Comparison of ENCODE assay signal across 8 mouse cellular contexts in genomic region chr17:23673424-23674073, GRCm38 (mm10). TPM values are rescaled to one million over a fixed set of nuclear protein-coding genes. Genes with fewer than 3 reads are reported as not detected.
DNase-seq lines count a peak whose midpoint lies in the region; ATAC-seq and TF ChIP-seq lines count a peak whose summit lies in the region.

Hcfc1r1 (plus strand) TSS chr17:23673596.
Thoc6 (minus strand) TSS chr17:23673882.

- ATAC-seq in forebrain, postnatal 0 days, result peak; percentile 98
- ATAC-seq in lung, embryonic 15.5 days (ENCODE audit: borderline replicate concordance, extremely low read depth, low FRiP score, low TSS enrichment), result peak; percentile 91

- peaks cover 0 to 15% of the 10 kb centered on the region in 2 experiments; a peak in 2 of 4 replicates for H3K36me3 ChIP-seq in MEL (ENCODE audit: control insufficient read depth in 1 of 2, insufficient read depth in 2 of 2, low read length in 2 of 2)
- H3K36me3 ChIP-seq in forebrain, postnatal 0 days (ENCODE audit: insufficient read depth), result peaks cover 14% of the 10 kb centered on the region; the same call in 1 of the 2 replicates
- H3K36me3 ChIP-seq in lung, embryonic 15.5 days, result peaks cover 8% of the 10 kb centered on the region

- peak within 1 kb of the TSS; percentile 77 for H3K9ac ChIP-seq in MEL (ENCODE audit: control insufficient read depth, low read depth, low read length, poor library complexity, severe bottlenecking)
- H3K9ac ChIP-seq in forebrain, postnatal 0 days, result peak within 1 kb of the TSS; percentile 72
- peak within 1 kb of the TSS; percentile 64 for H3K9ac ChIP-seq in lung, embryonic 15.5 days

- H3K9me3 ChIP-seq in MEL (replicated peaks; ENCODE audit: insufficient read depth, low read length), result no peaks in the 10 kb centered on the region
- H3K9me3 ChIP-seq in forebrain, postnatal 0 days (ENCODE audit: low read length), result no peaks in the 10 kb centered on the region
- H3K9me3 ChIP-seq in lung, embryonic 15.5 days, result no peaks in the 10 kb centered on the region

- peaks cover 15% of the 10 kb centered on the region for H3K79me2 ChIP-seq in MEL (ENCODE audit: control insufficient read depth, insufficient read depth, low read length, poor library complexity)

- peak in 1 of 2 experiments; percentile 92; a peak in 2 of 4 replicates for TF ChIP-seq POLR2A in MEL (IDR thresholded peaks at IDR 0.05; ENCODE audit: control insufficient read depth in 1 of 2, insufficient read depth in 1 of 2, low read depth in 1 of 2, low read length in 2 of 2, poor library complexity in 1 of 2)
- TF ChIP-seq POLR2A in cerebellum, adult 2 months (IDR thresholded peaks at IDR 0.05; ENCODE audit: borderline replicate concordance, insufficient read depth, low read length), result peak; percentile 78; the same call in 1 of the 2 replicates

- peaks cover 0 to 17% of the 10 kb centered on the region in 2 experiments for H3K4me1 ChIP-seq in MEL (ENCODE audit: control insufficient read depth in 1 of 2, insufficient read depth in 2 of 2, low read length in 2 of 2)
- no peaks in the 10 kb centered on the region; the same call in 1 of the 2 replicates for H3K4me1 ChIP-seq in cerebellum, adult 2 months (ENCODE audit: control insufficient read depth, insufficient read depth, low read length)
- peaks cover 18% of the 10 kb centered on the region; the same call in 1 of the 2 replicates for H3K4me1 ChIP-seq in forebrain, postnatal 0 days (ENCODE audit: insufficient read depth)
- peaks cover 44% of the 10 kb centered on the region for H3K4me1 ChIP-seq in lung, embryonic 15.5 days

- DNase-seq in MEL (ENCODE audit: low read depth, low spot score), result peak; percentile 98
- peak; percentile 97 for DNase-seq in cerebellum, adult 2 months
- DNase-seq in forebrain, postnatal 0 days, result peak; percentile 97
- peak; percentile 93 for DNase-seq in heart, postnatal 4 days
- peak; percentile 96 to 97 for DNase-seq in layer of hippocampus, adult 8-10 months (ENCODE audit: low spot score in 2 of 2)
- DNase-seq in ovary, adult 18-20 months (ENCODE audit: low spot score), result peak; percentile 89
- DNase-seq in thymus, postnatal 0 days (ENCODE audit: low spot score), result peak; percentile 96

- peak within 1 kb of the TSS; percentile 70 to 78 for H3K4me3 ChIP-seq in MEL (ENCODE audit: control insufficient read depth in 1 of 2, insufficient read depth in 1 of 2, low read depth in 2 of 2, low read length in 2 of 2)
- peak within 1 kb of the TSS; percentile 67 for H3K4me3 ChIP-seq in cerebellum, adult 2 months (replicated peaks; ENCODE audit: insufficient read depth, low read depth, low read length)
- peak within 1 kb of the TSS; percentile 71 for H3K4me3 ChIP-seq in forebrain, postnatal 0 days (ENCODE audit: low read depth, low read length)
- H3K4me3 ChIP-seq in lung, embryonic 15.5 days, result peak within 1 kb of the TSS; percentile 73

- peak within 1 kb of the TSS; percentile 85 for H3K4me2 ChIP-seq in forebrain, postnatal 0 days (ENCODE audit: low read depth)
- H3K4me2 ChIP-seq in lung, embryonic 15.5 days, result peak within 1 kb of the TSS; percentile 96

- TF ChIP-seq EP300 in MEL (IDR thresholded peaks at IDR 0.05; ENCODE audit: low read depth in 1 of 2, low read length in 2 of 2), result no peak

- peak within 1 kb of the TSS; percentile 82 for H3K27ac ChIP-seq in MEL (ENCODE audit: control insufficient read depth, low read depth, low read length)
- H3K27ac ChIP-seq in cerebellum, adult 2 months (ENCODE audit: insufficient read depth, low read length), result peak within 1 kb of the TSS; percentile 78
- peak within 1 kb of the TSS; percentile 85 for H3K27ac ChIP-seq in forebrain, postnatal 0 days (ENCODE audit: low read depth, low read length)
- peak within 1 kb of the TSS; percentile 89 for H3K27ac ChIP-seq in lung, embryonic 15.5 days

- WGBS in cerebellum, adult 2 months, result under 1% methylated on average over 45 of the region's 45 CpGs
- WGBS in forebrain, postnatal 0 days, result under 1% methylated on average over 45 of the region's 45 CpGs
- WGBS in lung, embryonic 15.5 days, result under 1% methylated on average over 45 of the region's 45 CpGs

- H3K27me3 ChIP-seq in MEL (ENCODE audit: control insufficient read depth in 1 of 2, insufficient read depth in 2 of 2, low read length in 2 of 2), result no peaks in the 10 kb centered on the region
- H3K27me3 ChIP-seq in cerebellum, adult 2 months (ENCODE audit: control insufficient read depth, insufficient read depth, low read length), result no peaks in the 10 kb centered on the region
- 0 out of 2 replicates have a peak, but pooled peaks cover 3% of the 10 kb centered on the region for H3K27me3 ChIP-seq in forebrain, postnatal 0 days (ENCODE audit: insufficient read depth, low read length)
- H3K27me3 ChIP-seq in lung, embryonic 15.5 days, result peaks cover 3% of the 10 kb centered on the region

- no peak for TF ChIP-seq RAD21 in MEL (IDR thresholded peaks at IDR 0.05; ENCODE audit: low read depth, low read length)

- no peak for TF ChIP-seq CTCF in MEL (IDR thresholded peaks at IDR 0.05 in 2 of 3, conservative IDR thresholded peaks at IDR 0.05 in 1 of 3; ENCODE audit: control insufficient read depth in 1 of 3, insufficient read depth in 1 of 3, low read depth in 2 of 3, low read length in 3 of 3, poor library complexity in 1 of 3, severe bottlenecking in 1 of 3)
- TF ChIP-seq CTCF in cerebellum, adult 2 months (IDR thresholded peaks at IDR 0.05; ENCODE audit: borderline replicate concordance, insufficient read depth, low read depth, low read length), result no peak
- no peak for TF ChIP-seq CTCF in forebrain, postnatal 0 days (IDR thresholded peaks at IDR 0.05; ENCODE audit: low read depth)

TF ChIP-seq in MEL, 35 proteins besides CTCF, POLR2A, EP300 and RAD21 (continues in another document):
- TF ChIP-seq TAL1 (IDR thresholded peaks at IDR 0.05; ENCODE audit: low read length) (no peak), RCOR1 (IDR thresholded peaks at IDR 0.05; ENCODE audit: low read depth, low read length) (no peak), POLR2AphosphoS2 (IDR thresholded peaks at IDR 0.05; ENCODE audit: low read length) (peak; percentile 55), GATA1 (IDR thresholded peaks at IDR 0.05; ENCODE audit: low read depth, low read length) (peak; percentile 47), HCFC1 (IDR thresholded peaks at IDR 0.05; ENCODE audit: low read depth, low read length) (peak; percentile 97), ZKSCAN1 (IDR thresholded peaks at IDR 0.05; ENCODE audit: low read depth, low read length) (no peak), MYB (IDR thresholded peaks at IDR 0.05; ENCODE audit: low read depth, low read length) (no peak), TBP (IDR thresholded peaks at IDR 0.05; ENCODE audit: low read depth, low read length) (peak; percentile 72), CHD1 (IDR thresholded peaks at IDR 0.05; ENCODE audit: low read depth, low read length) (no peak), BHLHE40 (IDR thresholded peaks at IDR 0.05; ENCODE audit: borderline replicate concordance, low read depth, low read length) (no peak; the same call in 1 of the 2 replicates), MEF2A (IDR thresholded peaks at IDR 0.05; ENCODE audit: extremely low read depth, insufficient replicate concordance, low read depth, low read length, poor library complexity, severe bottlenecking) (no peak), ELF1 (IDR thresholded peaks at IDR 0.05; ENCODE audit: low read depth, low read length) (peak; percentile 84), ETS1 (IDR thresholded peaks at IDR 0.05; ENCODE audit: low read depth, low read length) (no peak), CHD2 (IDR thresholded peaks at IDR 0.05; ENCODE audit: low read length) (peak; percentile 85), E2F4 (IDR thresholded peaks at IDR 0.05; ENCODE audit: borderline replicate concordance, low read depth, low read length) (no peak), UBTF (IDR thresholded peaks at IDR 0.05; ENCODE audit: borderline replicate concordance, insufficient read depth, low read depth, low read length) (no peak), USF1 (IDR thresholded peaks at IDR 0.05; ENCODE audit: low read depth, low read length) (peak; percentile 95), SIN3A (IDR thresholded peaks at IDR 0.05; ENCODE audit: low read length) (peak; percentile 92), ZMIZ1 (IDR thresholded peaks at IDR 0.05; ENCODE audit: low read depth, low read length) (peak; percentile 32), USF2 (IDR thresholded peaks at IDR 0.05; ENCODE audit: borderline replicate concordance in 1 of 2, insufficient read depth in 1 of 2, low read depth in 1 of 2, low read length in 2 of 2) (no peak), MYC (IDR thresholded peaks at IDR 0.05; ENCODE audit: low read depth, low read length) (peak; percentile 95), MAX (IDR thresholded peaks at IDR 0.05; ENCODE audit: low read length) (peak; percentile 76), TCF12 (IDR thresholded peaks at IDR 0.05; ENCODE audit: low read depth, low read length) (0 out of 2 replicates have a peak, but pooled peaks have one; percentile 27)

RNA-seq across cellular contexts. Expression of gene Hcfc1r1, which starts in this region (rescaled TPM):
- 11.0 and 15.6 TPM in 2 replicates for total RNA-seq in MEL (2012; rRNA removed)
- 10 to 100 TPM in 1 of 2 experiments, not detected in 1; 81.6 TPM for polyA plus RNA-seq in MEL (2012; ENCODE audit: insufficient read depth in 1 of 2, insufficient read length in 2 of 2, low read depth in 1 of 2, low replicate concordance in 2 of 2, missing spikeins in 1 of 2)
- polyA plus RNA-seq in cerebellum, adult 2 months (2012; rRNA removed), result 173 and 179 TPM in 2 replicates
- total RNA-seq in forebrain, postnatal 0 days (2014; rRNA removed), result 82.3 and 84.6 TPM in 2 replicates
- polyA plus RNA-seq in forebrain, postnatal 0 days (2015; fragmentation: Nextera tagmentation; extraction: Ambion mirVana), result 198 and 215 TPM in 2 replicates
- 100 to 1,000 TPM; 214 to 238 TPM for total RNA-seq in heart, postnatal 4 days (2021)
- 100 to 1,000 TPM; 104 to 122 (median 108) TPM for total RNA-seq in layer of hippocampus, adult 8-10 months (2022)
- polyA plus RNA-seq in lung, embryonic 15.5 days (2015; fragmentation: Nextera tagmentation; extraction: Ambion mirVana), result 59.5 and 64.5 TPM in 2 replicates
- 62.0 and 70.7 TPM in 2 replicates for polyA plus RNA-seq in thymus, postnatal 0 days (2015; fragmentation: Nextera tagmentation; extraction: Ambion mirVana)

RNA-seq across cellular contexts. Expression of gene Thoc6, which starts in this region (rescaled TPM):
- total RNA-seq in MEL (2012; rRNA removed), result 26.4 and 36.9 TPM in 2 replicates
- 10 to 100 TPM in 1 of 2 experiments, not detected in 1; 62.9 TPM for polyA plus RNA-seq in MEL (2012; ENCODE audit: insufficient read depth in 1 of 2, insufficient read length in 2 of 2, low read depth in 1 of 2, low replicate concordance in 2 of 2, missing spikeins in 1 of 2)
- 16.1 and 17.1 TPM in 2 replicates for polyA plus RNA-seq in cerebellum, adult 2 months (2012; rRNA removed)
- total RNA-seq in forebrain, postnatal 0 days (2014; rRNA removed), result 14.7 and 18.2 TPM in 2 replicates
- polyA plus RNA-seq in forebrain, postnatal 0 days (2015; fragmentation: Nextera tagmentation; extraction: Ambion mirVana), result 18.0 and 21.1 TPM in 2 replicates
- 10 to 100 TPM; 24.8 to 28.8 TPM for total RNA-seq in heart, postnatal 4 days (2021)
- total RNA-seq in layer of hippocampus, adult 8-10 months (2022), result 1 to 10 TPM; 7.0 to 8.6 (median 7.4) TPM
- polyA plus RNA-seq in lung, embryonic 15.5 days (2015; fragmentation: Nextera tagmentation; extraction: Ambion mirVana), result 48.3 and 49.1 TPM in 2 replicates
- 47.3 and 50.7 TPM in 2 replicates for polyA plus RNA-seq in thymus, postnatal 0 days (2015; fragmentation: Nextera tagmentation; extraction: Ambion mirVana)

Comparison
In these comparisons a context has a peak if more than half of its experiments do, and no peak if none do; other contexts are left out.
1. Peak in every context shown above with its lines: DNase-seq, ATAC-seq, H3K4me3 ChIP-seq and H3K27ac ChIP-seq.